Mouse (Mus musculus): ENCODE data around the gene Nup50. TPM values are rescaled to one million over a fixed set of nuclear protein-coding genes. Genes with fewer than 3 reads are reported as not detected.
"Not testable (repeated sequence)": the region's sequence is repeated elsewhere in the genome, so short reads cannot be mapped to it uniquely, and the experiment has no call there.

The Nup50 gene
- total RNA-seq (2021): 10 to 100 TPM; 31.5 to 31.7 TPM
- long read RNA-seq, full-length matches to known transcripts: 26 of 29 reads
- long read RNA-seq, partial matches to known transcripts: 2 of 29 reads
- long read RNA-seq, other reads (novel, unspliced or antisense): 1 of 29 reads

DNA sequence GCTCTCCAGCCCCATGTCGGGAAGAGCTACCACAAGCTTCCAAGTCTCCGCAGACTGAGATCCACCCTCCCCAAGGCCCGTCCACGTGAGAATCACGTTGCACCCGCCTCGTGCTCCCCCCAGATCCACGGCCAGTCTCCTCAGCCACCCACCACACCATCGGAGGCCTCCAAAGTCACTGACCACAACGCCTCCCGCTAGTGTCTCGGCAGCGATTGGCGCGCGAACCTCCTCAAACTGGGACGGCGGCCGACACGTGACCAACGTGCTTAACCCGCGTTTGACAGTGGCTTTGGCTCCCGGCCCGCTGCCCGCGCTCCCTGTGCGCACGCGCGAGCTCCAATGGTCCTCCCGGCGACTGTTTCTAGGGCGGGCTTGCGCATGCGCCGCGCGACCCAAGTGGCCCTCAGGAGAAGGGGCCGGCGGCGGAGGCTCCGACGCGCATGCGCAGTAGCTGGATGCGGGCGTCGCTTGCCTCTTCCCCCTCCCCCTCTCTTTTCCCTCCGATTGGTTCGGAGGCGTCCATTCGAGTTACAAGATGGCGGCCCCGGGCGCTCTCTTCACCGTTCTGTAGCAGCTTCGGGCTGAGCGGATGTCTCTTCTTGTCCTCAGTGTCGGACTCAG lies at the start of gene Nup50:
Nup50 (plus strand) TSS at position 528 of the 624 bp plus-strand sequence.
- peak; percentile 100 for DNase-seq (ENCODE audit: low spot score in 2 of 2)

- DNase-seq (ENCODE audit: low spot score in 2 of 2): peak in 1 of 2 experiments; percentile 14
Observed at GRCm38 (mm10) chr15:84873867-84874266, 49.3 kb upstream of the Nup50 start.

DNA sequence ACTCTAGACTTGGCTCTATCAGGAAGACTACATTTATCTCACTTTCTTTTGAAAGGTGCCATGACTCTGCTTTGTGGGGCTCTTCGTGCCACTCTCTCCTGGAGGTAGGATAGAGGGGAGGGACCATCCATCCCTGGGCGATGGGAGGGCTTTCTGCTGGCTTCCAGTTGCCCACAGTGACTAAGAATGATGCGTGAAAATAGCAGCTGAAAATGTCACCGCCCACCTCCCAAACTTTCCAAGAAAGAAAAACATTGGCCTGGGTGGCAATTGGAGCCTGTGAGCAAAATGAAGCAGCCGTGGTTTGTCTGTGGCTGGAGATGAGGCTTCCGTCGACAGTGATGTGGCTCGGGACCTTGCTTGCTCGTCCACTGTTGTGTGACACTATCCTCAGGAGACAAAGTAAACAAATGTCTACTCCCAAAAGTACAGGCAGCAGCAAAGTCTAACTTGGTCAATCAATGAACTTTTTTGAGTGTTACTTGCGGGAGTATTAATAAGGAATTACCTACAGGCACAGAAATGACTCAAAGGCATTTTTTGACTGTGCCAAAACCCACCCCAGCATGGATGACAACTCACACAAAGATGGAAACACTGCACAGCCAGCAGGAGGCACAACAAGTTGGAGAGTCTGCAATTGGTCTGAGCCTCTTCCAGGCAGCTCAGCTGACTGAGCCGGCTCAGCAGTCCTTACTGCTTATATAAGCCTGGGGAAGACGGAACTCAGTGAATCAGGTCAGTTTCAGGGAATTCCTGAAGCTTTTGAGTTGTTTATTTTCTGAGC lies 46.0 kb upstream of the Nup50 start:
- DNase-seq (ENCODE audit: low spot score in 2 of 2): no peak

GRCm38 (mm10) chr15:84888066-84888465 lies 35.1 kb upstream of the Nup50 start:
- peak; percentile 25 to 30 for DNase-seq (ENCODE audit: low spot score in 2 of 2)

- no peak for DNase-seq (ENCODE audit: low spot score in 2 of 2)
Observed at GRCm38 (mm10) chr15:84891246-84891645, 32.0 kb upstream of the Nup50 start.

DNA sequence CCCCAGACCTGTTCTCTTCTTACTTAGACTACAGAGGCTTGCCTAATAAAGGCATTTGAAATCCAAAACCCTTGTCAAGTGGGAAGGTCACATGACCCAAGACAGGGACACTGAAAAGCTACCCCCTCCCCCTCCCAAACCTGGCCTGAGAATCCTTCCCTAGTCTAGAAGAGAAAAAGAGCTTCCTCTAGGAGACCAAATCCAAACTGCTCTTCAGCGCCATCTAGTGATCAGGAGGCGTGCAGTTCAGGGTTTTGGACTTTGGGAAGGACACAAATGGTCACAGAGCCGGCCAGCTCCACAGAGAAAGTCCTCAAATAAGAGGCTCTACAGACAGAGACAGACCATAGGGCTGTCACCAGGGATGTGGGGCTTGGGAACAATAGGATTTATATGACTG lies 31.6 kb upstream of the Nup50 start:
- DNase-seq (ENCODE audit: low spot score in 2 of 2): peak; percentile 72 to 79

DNA sequence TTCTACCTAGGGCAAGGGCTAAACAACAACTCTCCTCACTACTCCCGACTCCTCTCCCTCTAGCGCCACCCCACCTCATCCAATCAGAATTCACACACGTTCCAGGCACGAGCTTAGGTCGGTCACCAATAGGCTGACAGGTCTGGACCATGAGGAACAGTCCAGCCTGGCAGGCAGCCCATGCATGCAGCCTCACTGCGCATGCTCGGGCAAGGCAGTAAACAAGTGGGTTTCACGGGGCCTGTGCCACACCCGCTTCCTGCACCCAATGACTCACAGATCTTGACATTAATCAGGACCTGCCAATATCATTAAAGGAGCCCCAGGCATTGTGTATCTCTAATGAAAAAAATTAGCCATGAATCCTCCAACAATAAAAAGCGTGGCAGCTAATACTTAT lies 27.0 kb upstream of the Nup50 start:
- DNase-seq (ENCODE audit: low spot score in 2 of 2): not testable (repeated sequence)

DNA sequence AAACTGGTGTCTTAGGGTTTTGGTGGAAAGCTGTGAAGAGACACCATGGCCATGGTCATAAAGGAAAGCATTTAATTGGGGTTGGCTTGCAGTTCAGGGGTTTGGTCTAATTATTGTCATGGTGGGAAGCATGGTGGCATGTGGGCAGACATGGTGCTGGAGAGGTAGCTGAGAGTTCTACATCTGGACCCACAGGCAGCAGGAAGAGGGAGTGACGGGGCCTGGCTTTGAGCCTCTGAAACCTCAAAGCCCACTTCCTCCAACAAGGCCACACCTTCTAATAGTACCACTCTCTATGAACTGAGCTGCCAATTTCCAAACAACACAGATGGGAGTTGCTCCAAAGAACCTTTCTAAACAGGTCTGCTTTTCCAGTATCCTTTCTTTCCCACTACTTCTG lies 26.5 kb upstream of the Nup50 start:
- DNase-seq (ENCODE audit: low spot score in 2 of 2): no peak

GRCm38 (mm10) chr15:84898077-84898476 lies 25.1 kb upstream of the Nup50 start:
- peak; percentile 18 to 29 for DNase-seq (ENCODE audit: low spot score in 2 of 2)

DNA sequence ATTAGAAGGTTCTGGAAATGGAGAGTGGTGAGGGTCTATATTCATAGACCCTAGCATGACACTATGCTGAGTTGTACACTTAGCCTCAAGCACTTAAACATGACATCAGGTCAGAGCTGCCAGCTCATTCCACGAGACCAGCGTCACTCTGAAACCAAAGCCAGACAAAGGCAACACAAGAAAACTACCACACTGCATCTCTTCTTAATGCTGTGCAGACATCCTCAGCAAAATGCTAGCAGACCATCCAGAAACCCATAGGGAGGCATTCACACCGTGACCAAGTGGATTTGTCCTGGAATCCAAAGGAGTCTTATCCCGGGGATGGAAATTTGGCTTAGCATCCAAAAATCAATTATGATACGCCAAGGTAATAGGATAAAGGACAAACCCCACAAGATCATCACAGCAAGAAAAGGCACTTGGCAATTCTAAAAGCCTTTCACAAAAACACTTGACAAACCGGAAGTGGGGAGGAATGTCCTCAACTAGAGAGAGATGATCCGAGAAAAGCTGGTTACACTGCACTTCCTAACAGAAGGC lies 19.3 kb upstream of the Nup50 start:
- DNase-seq (ENCODE audit: low spot score in 2 of 2): no peak

DNA sequence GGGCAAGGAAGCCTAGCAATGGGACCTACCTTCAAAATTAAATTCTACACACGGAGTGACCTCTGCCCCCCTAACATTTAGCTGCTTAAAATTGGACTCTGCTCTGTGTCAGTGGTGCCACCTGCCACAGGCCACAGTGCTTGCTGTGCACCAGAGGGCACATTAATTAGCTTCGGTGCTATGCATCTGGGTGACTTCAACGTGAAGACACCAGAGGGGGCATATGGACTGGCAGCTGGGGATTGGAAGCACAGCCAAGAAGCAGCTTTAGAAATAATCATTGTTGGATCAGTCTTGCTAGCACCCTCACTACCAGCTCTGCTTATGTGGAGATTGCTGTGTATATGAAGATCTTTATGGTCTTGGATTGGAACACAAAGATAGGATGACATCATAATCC lies 10.0 kb upstream of the Nup50 start:
- DNase-seq (ENCODE audit: low spot score in 2 of 2): peak in 1 of 2 experiments; percentile 21

DNA sequence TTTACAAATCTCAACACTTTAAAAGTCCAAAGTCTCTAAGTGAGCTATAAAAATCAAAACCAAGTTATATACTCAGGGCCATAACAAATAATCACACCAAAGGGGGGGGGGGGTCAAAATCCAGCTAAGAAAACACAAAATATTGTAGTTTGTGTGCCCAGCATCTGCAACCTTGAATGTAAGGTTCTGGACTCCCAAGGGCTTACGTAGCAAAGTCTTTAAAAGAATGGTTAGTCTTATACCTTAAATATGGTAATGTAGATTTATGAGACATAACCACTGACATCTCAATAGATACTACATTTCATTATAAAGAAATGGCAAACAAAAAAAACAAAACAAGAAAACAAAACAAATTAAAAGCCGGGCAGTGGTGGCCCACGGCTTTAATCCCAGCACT lies 3.3 kb upstream of the Nup50 start, which contains the start of gene Gm29666:
Gm29666 (minus strand) TSS at position 101 of the 400 bp plus-strand sequence.
- DNase-seq (ENCODE audit: low spot score in 2 of 2): no peak

DNA sequence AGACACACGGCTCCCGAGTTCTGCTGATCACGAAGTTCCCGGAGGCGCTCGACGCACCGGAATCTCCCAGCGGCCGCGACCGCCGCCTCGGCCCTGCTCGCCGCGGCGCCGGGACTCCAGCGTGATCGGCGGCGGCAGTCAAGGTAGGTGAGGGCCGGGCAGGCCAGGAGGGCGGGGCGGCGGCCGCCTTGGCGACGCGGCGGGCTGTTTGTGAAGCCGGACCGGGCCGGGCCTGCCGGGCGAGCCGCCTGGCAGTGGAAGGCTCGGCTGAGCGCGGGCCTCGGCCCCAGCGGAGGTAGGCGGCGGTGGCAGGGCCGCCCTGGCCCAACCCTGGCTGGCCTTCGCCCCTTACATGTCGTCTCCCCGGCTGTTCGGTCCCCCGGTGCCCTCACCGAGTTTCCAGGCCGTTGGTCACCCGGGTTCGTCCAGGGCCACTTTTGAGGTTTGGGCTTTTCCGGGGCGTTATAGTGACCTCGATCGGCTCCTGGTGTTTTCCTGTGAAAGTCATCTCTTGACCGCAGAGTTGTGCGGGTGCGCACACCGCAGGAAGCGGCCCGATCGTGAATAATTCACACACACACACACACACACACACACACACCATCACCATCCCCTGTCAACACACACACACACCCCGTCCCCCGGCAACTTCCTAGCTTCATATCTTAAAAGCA lies 434 bp downstream of the Nup50 start:
- no peak for DNase-seq (ENCODE audit: low spot score in 2 of 2)

GRCm38 (mm10) chr15:84924781-84925315 lies 1.6 kb downstream of the Nup50 start:
- DNase-seq (ENCODE audit: low spot score in 2 of 2): no peak

DNA sequence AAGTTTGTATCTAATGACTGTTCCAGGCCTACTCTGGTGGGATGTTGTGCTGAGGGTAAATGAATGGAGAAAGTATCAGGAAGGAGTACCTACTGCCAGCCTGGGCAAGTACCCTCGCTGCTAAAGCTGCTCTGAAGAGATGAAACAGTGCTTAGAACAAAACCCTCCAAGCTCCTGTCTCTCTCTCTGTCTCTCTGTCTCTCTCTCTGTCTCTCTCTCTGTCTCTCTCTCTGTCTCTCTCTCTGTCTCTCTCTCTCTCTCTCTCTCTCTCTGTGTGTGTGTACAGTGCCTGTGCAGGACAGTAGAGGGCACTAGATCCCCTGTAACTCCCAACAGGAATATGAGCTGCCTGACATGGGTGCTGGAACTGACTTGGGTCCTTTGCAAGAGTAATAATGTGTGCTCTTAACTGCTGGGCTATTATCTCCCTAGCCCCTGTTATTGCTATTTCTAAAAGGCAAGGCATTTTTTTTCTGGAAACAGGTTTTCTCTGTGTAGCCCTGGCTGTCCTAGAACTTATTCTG lies 2.3 kb downstream of the Nup50 start:
- no peak for DNase-seq (ENCODE audit: low spot score in 2 of 2)

- DNase-seq (ENCODE audit: low spot score in 2 of 2): no peak
Observed at GRCm38 (mm10) chr15:84932351-84932750, 9.1 kb downstream of the Nup50 start.

GRCm38 (mm10) chr15:84934901-84935300 lies 11.7 kb downstream of the Nup50 start:
- peak in 1 of 2 experiments; percentile 47 for DNase-seq (ENCODE audit: low spot score in 2 of 2)

DNA sequence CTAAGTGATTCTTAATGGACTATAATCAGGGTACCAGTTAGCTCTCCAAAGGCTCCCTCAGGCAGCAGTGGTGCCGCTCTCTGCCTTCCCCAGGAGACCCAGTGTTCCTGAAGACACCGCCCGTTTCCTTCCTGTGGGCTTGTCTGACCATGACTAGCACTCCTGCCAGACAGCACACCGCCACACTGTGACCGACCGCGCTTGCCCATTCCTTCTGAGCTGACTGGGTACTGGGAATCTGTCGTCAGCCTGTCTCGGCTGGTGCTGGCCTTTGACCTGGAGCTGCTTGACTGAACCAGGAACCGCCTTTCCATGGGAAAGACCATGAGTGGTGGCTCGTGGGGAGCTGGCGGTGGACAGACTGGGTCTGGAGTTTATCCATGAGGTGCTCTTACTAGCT lies 16.9 kb downstream of the Nup50 start:
- DNase-seq (ENCODE audit: low spot score in 2 of 2): no peak

DNA sequence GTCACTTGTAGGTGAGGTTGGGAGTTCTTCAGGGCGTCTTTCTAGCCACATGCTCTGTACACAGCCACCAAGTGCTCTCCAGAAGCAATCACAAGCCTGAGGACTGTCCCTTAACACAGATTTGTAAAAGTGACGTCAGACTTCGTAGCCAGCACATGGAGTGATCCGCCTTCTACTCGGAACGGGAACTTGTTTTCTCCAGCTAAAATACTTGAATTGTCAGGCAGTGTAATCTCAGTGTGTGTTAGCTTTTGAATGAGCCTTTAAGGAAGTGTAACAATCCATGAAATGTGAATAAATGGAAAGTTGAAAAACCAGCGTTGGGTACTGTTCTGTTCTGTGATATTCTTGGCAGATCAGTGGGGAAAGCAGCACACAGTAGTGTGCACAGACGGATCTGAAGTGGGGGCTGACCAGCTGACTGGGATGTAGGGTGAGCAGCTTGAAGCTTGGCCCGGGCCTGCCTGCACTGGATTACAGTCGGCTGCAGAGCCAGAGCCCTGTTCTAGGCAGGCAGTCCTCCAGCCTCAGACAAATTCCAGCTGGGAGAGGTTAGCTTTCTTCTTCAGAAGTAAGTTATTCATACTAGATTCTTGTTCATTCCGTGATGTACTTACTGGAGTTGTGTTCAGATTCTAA lies 19.6 kb downstream of the Nup50 start:
- DNase-seq (ENCODE audit: low spot score in 2 of 2): peak; percentile 53 to 64

GRCm38 (mm10) chr15:84944319-84944718 lies 21.1 kb downstream of the Nup50 start:
- DNase-seq (ENCODE audit: low spot score in 2 of 2): no peak
